Mouse (Mus musculus) midbrain, embryonic 14.5 days (tissue): ENCODE measurements around the gene Adamts9. TPM values are rescaled to one million over a fixed set of nuclear protein-coding genes. Genes with fewer than 3 reads are reported as not detected.

ENCODE experiments used
- ATAC-seq: fragments of 200-750 bp; cut with Nextera tagmentation; 2 replicates; pipeline ENCODE4 v1.8.0; 2017; ENCODE audit warnings: moderate number of reproducible peaks, moderate library complexity; ENCODE audit not compliant: low FRiP score, low TSS enrichment
- DNase-seq: peaks from one replicate; pipeline ENCODE4 v3.0.0-alpha.2; 2015
- H3K27ac ChIP-seq: fragments of 300-500 bp; sonication (generic); replicated peaks from 2 replicates; pipeline ENCODE4 v1.5.1; 2014; ENCODE audit warnings: mild to moderate bottlenecking, low read depth, low read length, moderate library complexity
- H3K27me3 ChIP-seq: fragments of 300-500 bp; sonication (generic); 2 replicates; pipeline ENCODE4 v1.6.1; 2014; ENCODE audit warnings: low read length, control low read depth, mixed read lengths; ENCODE audit not compliant: control insufficient read depth, insufficient read depth
- H3K36me3 ChIP-seq: fragments of 300-500 bp; sonication (generic); 2 replicates; pipeline ENCODE4 v1.6.1; 2014; ENCODE audit warnings: low read length, control low read depth; ENCODE audit not compliant: control insufficient read depth, insufficient read depth
- H3K4me1 ChIP-seq: fragments of 300-500 bp; sonication (generic); 2 replicates; pipeline ENCODE4 v1.6.1; 2014; ENCODE audit warnings: mild to moderate bottlenecking, antibody characterized with exemption, low read length, control low read depth; ENCODE audit not compliant: control insufficient read depth, insufficient read depth
- H3K4me2 ChIP-seq: fragments of 300-500 bp; sonication (generic); 2 replicates; pipeline ENCODE4 v1.6.1; 2014; ENCODE audit warnings: mild to moderate bottlenecking, low read length, moderate library complexity
- H3K4me3 ChIP-seq: fragments of 300-500 bp; sonication (generic); replicated peaks from 2 replicates; pipeline ENCODE4 v1.5.1; 2014; ENCODE audit warnings: low read depth, low read length
- H3K9ac ChIP-seq: fragments of 300-500 bp; sonication (generic); replicated peaks from 2 replicates; pipeline ENCODE4 v1.6.1; 2014; ENCODE audit warnings: mild to moderate bottlenecking, low read length, moderate library complexity
- H3K9me3 ChIP-seq: fragments of 300-500 bp; sonication (generic); 2 replicates; pipeline ENCODE4 v1.6.1; 2016; ENCODE audit warnings: low read length, control low read depth, mixed read lengths; ENCODE audit not compliant: control insufficient read depth
- WGBS: fragments of 180-500 bp; shearing (Covaris S2); extraction: QIAGEN DNeasy Blood & Tissue Kit; methylation state at CpG from one replicate; pipeline ENCODE4 v1.1.7; 2014; 5-methylcytosine and 5-hydroxymethylcytosine counted together
- polyA plus RNA-seq: library from polyadenylated mRNA; unstranded; fragments of >200 nt; fragmentation: Nextera tagmentation; extraction: Ambion mirVana; gene quantifications from 2 replicates; pipeline ENCODE4 v1.2.1, GENCODE M21; 2014

Gene Adamts9
- polyA plus RNA-seq, 1 experiment from 2014 or later = 1.2 TPM

DNA sequence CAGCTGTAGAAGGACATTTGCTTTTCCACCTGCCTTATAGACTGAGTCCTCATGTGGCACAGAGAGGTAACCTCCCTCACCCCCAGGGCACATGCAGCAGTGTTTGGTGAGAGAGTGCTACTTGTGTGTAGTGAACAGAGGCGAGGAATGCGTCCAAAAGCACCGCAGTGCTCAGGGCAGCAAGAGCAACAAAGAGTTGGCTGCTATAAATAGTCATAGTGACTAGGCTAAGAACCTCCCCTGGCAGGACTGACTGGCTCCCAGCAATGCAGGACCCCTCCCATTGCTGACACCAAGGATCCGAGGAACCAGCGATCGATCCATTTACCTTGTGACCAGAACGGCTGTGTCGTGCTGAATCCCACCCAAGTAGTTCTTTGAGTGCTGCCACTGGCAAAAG, 33.9 kb downstream of the Adamts9 start:
- Histone ChIP-seq H3K4me2 (no peak overlapping the region), H3K4me1 (no peaks in the 10 kb centered on the region)
- no peak for ATAC-seq

GRCm38 (mm10) chr6:92905922-92906321, 37.4 kb downstream of the Adamts9 start:
- Histone ChIP-seq H3K4me3 (no peak overlapping the region), H3K36me3 (no peaks in the 10 kb centered on the region), H3K4me2 (no peak overlapping the region), H3K27ac (no peak overlapping the region), H3K4me1 (no peaks in the 10 kb centered on the region), H3K27me3 (no peaks in the 10 kb centered on the region), H3K9me3 (no peaks in the 10 kb centered on the region), H3K9ac (no peak overlapping the region)
- ATAC-seq = no peak
- 28% methylated on average over 5 of the region's 5 CpGs for WGBS
- DNase-seq = no peak

More for the DNA sequence above, 33.9 kb downstream of the Adamts9 start:
- no peaks in the 10 kb centered on the region for H3K27me3 ChIP-seq
- no peak overlapping the region for H3K9ac ChIP-seq
- 69% methylated on average over 8 of the region's 8 CpGs for WGBS
- no peaks in the 10 kb centered on the region for H3K36me3 ChIP-seq
- H3K27ac ChIP-seq = no peak overlapping the region
- H3K9me3 ChIP-seq = no peaks in the 10 kb centered on the region
- no peak for DNase-seq
- no peak overlapping the region for H3K4me3 ChIP-seq

DNA sequence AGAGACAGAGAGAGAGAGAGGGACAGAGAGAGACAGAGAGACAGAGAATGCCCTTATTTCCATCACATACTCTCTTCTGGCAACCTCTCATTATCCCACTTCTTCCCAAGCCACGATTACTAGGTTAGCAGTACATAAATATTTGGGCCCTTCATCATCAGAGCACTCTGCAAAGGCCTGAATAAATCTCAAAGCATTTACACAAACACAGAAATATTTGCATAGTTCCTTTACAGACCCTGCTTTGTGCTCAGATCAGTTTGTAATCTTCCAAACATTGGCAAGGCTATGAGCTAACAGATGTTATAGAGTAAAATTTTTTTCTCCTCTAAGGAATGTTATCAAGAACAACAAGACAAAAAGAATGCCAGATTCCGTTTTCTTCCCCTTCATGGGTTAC, 38.8 kb downstream of the Adamts9 start:
- no peak overlapping the region for H3K27ac ChIP-seq
- DNase-seq = no peak
- no peak for ATAC-seq
- no peaks in the 10 kb centered on the region for H3K27me3 ChIP-seq
- no peaks in the 10 kb centered on the region for H3K36me3 ChIP-seq
- no peak overlapping the region for H3K4me2 ChIP-seq
- H3K4me1 ChIP-seq = no peaks in the 10 kb centered on the region
- no peak overlapping the region for H3K9ac ChIP-seq
- 71% methylated on average over 2 of the region's 2 CpGs for WGBS
- H3K9me3 ChIP-seq = no peaks in the 10 kb centered on the region
- H3K4me3 ChIP-seq = no peak overlapping the region

DNA sequence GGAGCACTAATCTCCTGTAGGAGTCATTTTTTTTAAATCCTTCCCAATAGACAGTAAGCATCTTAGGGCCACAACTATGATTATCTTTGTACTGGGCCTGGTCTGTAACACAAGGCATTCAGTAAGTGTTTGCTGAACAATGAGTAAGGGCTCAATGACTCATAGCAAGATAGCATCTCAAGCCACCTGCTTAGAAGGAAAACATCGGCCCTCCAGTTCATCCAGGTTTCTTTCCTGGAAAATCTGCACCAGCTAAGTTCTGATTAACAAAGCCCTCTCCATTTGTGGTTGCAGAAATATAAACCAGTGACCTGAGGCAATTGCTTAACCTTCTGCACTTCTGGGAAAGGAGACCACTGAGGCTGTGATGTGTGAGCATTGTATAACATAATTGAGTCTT, 39.3 kb downstream of the Adamts9 start:
- H3K9ac ChIP-seq = no peak overlapping the region
- no peaks in the 10 kb centered on the region for H3K9me3 ChIP-seq
- H3K27ac ChIP-seq = no peak overlapping the region
- ATAC-seq (no peak), DNase-seq (no peak)
- H3K4me2 ChIP-seq = no peak overlapping the region
- 77% methylated on average over 1 of the region's 1 CpGs for WGBS
- H3K4me1 ChIP-seq = no peaks in the 10 kb centered on the region
- H3K27me3 ChIP-seq = no peaks in the 10 kb centered on the region
- no peaks in the 10 kb centered on the region for H3K36me3 ChIP-seq
- H3K4me3 ChIP-seq = no peak overlapping the region

GRCm38 (mm10) chr6:92891535-92891934, 51.8 kb downstream of the Adamts9 start:
- H3K27ac ChIP-seq = no peak overlapping the region
- no peaks in the 10 kb centered on the region for H3K9me3 ChIP-seq
- no peaks in the 10 kb centered on the region for H3K27me3 ChIP-seq
- no peak for ATAC-seq
- H3K9ac ChIP-seq = no peak overlapping the region
- no peak overlapping the region for H3K4me2 ChIP-seq
- no peaks in the 10 kb centered on the region for H3K4me1 ChIP-seq
- WGBS = 92% methylated on average over 1 of the region's 1 CpGs
- H3K4me3 ChIP-seq = no peak overlapping the region
- H3K36me3 ChIP-seq = no peaks in the 10 kb centered on the region
- DNase-seq = no peak

DNA sequence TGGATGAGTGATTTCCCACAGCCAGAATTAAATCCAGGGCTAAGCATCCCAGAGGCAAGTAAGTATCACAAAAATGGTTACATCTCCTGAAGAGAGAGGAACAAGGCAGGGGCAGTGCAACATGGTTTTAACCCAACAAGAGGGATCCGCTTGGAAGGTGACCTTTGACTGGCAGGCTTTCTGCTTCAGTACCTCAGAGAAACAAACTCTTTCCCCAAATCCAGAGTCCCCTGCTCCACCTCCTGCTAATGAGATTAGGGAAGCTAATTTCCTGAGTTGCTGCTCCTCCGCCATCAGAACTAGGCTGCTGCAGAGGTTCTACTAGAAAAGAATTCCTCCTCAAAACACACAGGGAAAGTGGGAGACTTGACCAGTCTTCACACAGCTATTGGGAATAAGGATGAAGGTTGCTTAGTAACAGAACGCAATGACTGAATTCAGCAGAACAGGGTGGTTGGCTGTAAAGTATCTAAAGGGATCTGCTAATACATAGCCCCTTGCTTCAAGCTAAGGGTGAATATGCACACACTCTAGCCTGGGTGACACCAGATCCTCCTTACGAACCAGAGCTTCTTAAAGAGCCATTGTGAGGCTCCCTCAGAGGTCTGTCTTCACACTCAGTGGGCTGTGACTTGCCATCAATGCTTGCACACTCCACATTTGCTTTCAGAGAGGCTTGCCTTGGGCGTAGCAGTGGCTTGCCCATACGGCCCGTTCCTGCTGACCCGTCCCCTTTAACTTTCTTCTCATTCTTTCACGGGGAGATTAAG, 60.0 kb downstream of the Adamts9 start:
- Histone ChIP-seq H3K27me3 (no peaks in the 10 kb centered on the region), H3K27ac (no peak overlapping the region), H3K9ac (no peak overlapping the region), H3K36me3 (no peaks in the 10 kb centered on the region), H3K4me3 (no peak overlapping the region), H3K4me2 (no peak overlapping the region), H3K4me1 (peaks cover 6% of the 10 kb centered on the region), H3K9me3 (no peaks in the 10 kb centered on the region)
- DNase-seq = peak; percentile 41
- no peak for ATAC-seq
- 8% methylated on average over 9 of the region's 9 CpGs for WGBS

GRCm38 (mm10) chr6:92882446-92882845, 60.8 kb downstream of the Adamts9 start:
- 62% methylated on average over 5 of the region's 5 CpGs for WGBS
- Histone ChIP-seq H3K4me3 (no peak overlapping the region), H3K27ac (no peak overlapping the region), H3K36me3 (no peaks in the 10 kb centered on the region), H3K4me2 (no peak overlapping the region), H3K4me1 (peaks cover 6% of the 10 kb centered on the region), H3K9ac (no peak overlapping the region), H3K9me3 (no peaks in the 10 kb centered on the region), H3K27me3 (no peaks in the 10 kb centered on the region)
- ATAC-seq = no peak
- DNase-seq = no peak

- Histone ChIP-seq H3K9ac (no peak overlapping the region), H3K36me3 (no peaks in the 10 kb centered on the region), H3K4me3 (no peak overlapping the region), H3K4me1 (peaks cover 6% of the 10 kb centered on the region), H3K27ac (no peak overlapping the region), H3K4me2 (no peak overlapping the region), H3K27me3 (no peaks in the 10 kb centered on the region), H3K9me3 (no peaks in the 10 kb centered on the region)
- 59% methylated on average over 14 of the region's 14 CpGs for WGBS
- DNase-seq = no peak
- ATAC-seq = no peak
Observed at GRCm38 (mm10) chr6:92879700-92880265, 63.5 kb downstream of the Adamts9 start.

DNA sequence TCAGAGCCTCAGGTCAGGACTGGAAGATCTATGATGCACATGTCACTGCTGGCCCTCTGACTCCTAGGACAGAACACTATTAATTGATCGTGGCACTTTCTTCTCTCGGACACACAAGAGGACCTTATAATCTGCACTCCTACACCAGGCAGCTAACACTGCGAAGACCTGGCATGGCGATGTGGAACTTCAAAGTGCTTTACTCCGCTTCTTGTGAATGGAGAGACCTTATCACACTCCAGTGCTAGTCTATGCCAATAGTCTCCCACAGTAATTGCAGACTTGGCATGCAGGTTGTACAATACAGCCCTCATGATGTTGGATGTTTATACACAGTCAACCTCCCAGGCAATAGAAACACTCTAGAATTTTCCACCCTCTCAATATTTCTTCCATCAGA, 64.5 kb downstream of the Adamts9 start:
- ATAC-seq (no peak), DNase-seq (no peak)
- H3K27ac ChIP-seq = no peak overlapping the region
- no peaks in the 10 kb centered on the region for H3K9me3 ChIP-seq
- WGBS = 95% methylated on average over 5 of the region's 5 CpGs
- H3K4me2 ChIP-seq = no peak overlapping the region
- H3K9ac ChIP-seq = no peak overlapping the region
- no peaks in the 10 kb centered on the region for H3K27me3 ChIP-seq
- H3K36me3 ChIP-seq = no peaks in the 10 kb centered on the region
- peaks cover 6% of the 10 kb centered on the region for H3K4me1 ChIP-seq
- H3K4me3 ChIP-seq = no peak overlapping the region
